Mouse (Mus musculus) subcutaneous adipose tissue, adult 2 months (tissue): Measurements from ENCODE around the gene Sncg. TPM values are rescaled to one million over a fixed set of nuclear protein-coding genes. Genes with fewer than 3 reads are reported as not detected.

Source experiments
- polyA plus RNA-seq: library from polyadenylated mRNA; depleted of rRNA; stranded (reverse); fragments of >200 nt; gene quantifications from 2 replicates; pipeline ENCODE4 v1.2.3, GENCODE M21; 2012; ENCODE audit warnings: low replicate concordance; rRNA removed

The Sncg gene
- 164 and 1,886 TPM in 2 replicates for polyA plus RNA-seq

GRCm38 (mm10) chr14:34374577-34374976 is at the start of gene Sncg:
TSS of gene Sncg (minus strand) at chr14:34374789.

GRCm38 (mm10) chr14:34375415-34375904 is 871 bp upstream of the Sncg start, which contains the start of gene Mmrn2:
TSS of gene Mmrn2 (plus strand) at chr14:34375465.

GRCm38 (mm10) chr14:34355301-34355700 is 19.3 kb downstream of the Sncg start, which contains the start of gene Fam25c:
TSS of gene Fam25c (minus strand) at chr14:34355433.

Other genes starting within 250 kb of the Sncg start
- gene Npy4r, start 222.3 kb downstream of the Sncg start, polyA plus RNA-seq, result 0.51 and 0.82 TPM in 2 replicates
- gene Gprin2, start 173.1 kb downstream of the Sncg start, polyA plus RNA-seq, result 0.37 and 0.72 TPM in 2 replicates
- gene Syt15, start 155.2 kb downstream of the Sncg start, polyA plus RNA-seq, result 11.1 and 14.2 TPM in 2 replicates
- gene Shld2, start 64.3 kb downstream of the Sncg start, polyA plus RNA-seq, result 3.1 and 3.5 TPM in 2 replicates
- 83.7 and 91.1 TPM in 2 replicates for gene Glud1, start 64.1 kb downstream of the Sncg start, polyA plus RNA-seq
- gene Fam25c, start 19.4 kb downstream of the Sncg start, polyA plus RNA-seq, result 0.50 TPM in 1 of 2 replicates, not detected in the other
- gene Mmrn2, start 676 bp upstream of the Sncg start, polyA plus RNA-seq, result 29.2 and 53.0 TPM in 2 replicates
- 14.7 and 24.4 TPM in 2 replicates for gene Bmpr1a, start 128.6 kb upstream of the Sncg start, polyA plus RNA-seq
- not detected in 2 replicates for gene 9230112D13Rik, start 148.0 kb upstream of the Sncg start, polyA plus RNA-seq
- gene Ldb3, start 213.9 kb upstream of the Sncg start, polyA plus RNA-seq, result 4.8 and 5.1 TPM in 2 replicates
- not detected in 2 replicates for gene Opn4, start 225.4 kb upstream of the Sncg start, polyA plus RNA-seq